Mouse (Mus musculus) intestine, postnatal 0 days (tissue): ENCODE results near the gene Il17rc. TPM values are rescaled to one million over a fixed set of nuclear protein-coding genes. Genes with fewer than 3 reads are reported as not detected.
A peak's percentile ranks its signal among the peaks of the same experiment; 100 is the strongest.

Source experiments
- ATAC-seq: fragments of 200-750 bp; cut with Nextera tagmentation; 2 replicates; pipeline ENCODE4 v1.8.0; 2017; ENCODE audit warnings: mild to moderate bottlenecking, moderate TSS enrichment, moderate library complexity
- H3K27ac ChIP-seq: fragments of 300-500 bp; sonication (generic); 2 replicates; pipeline ENCODE4 v1.5.1; 2014; ENCODE audit warnings: mild to moderate bottlenecking, low read depth, low read length, moderate library complexity
- H3K27me3 ChIP-seq: fragments of 300-500 bp; sonication (generic); replicated peaks from 2 replicates; pipeline ENCODE4 v1.6.1; 2014; ENCODE audit warnings: low read length, mixed read lengths; ENCODE audit not compliant: control insufficient read depth, insufficient read depth
- H3K36me3 ChIP-seq: fragments of 300-500 bp; sonication (generic); 2 replicates; pipeline ENCODE4 v1.6.1; 2014; ENCODE audit warnings: mild to moderate bottlenecking, moderate library complexity; ENCODE audit not compliant: control insufficient read depth, insufficient read depth
- H3K4me1 ChIP-seq: fragments of 300-500 bp; sonication (generic); replicated peaks from 2 replicates; pipeline ENCODE4 v1.6.1; 2014; ENCODE audit warnings: antibody characterized with exemption, low read length, mixed read lengths; ENCODE audit not compliant: control insufficient read depth, insufficient read depth
- H3K4me2 ChIP-seq: fragments of 300-500 bp; sonication (generic); replicated peaks from 2 replicates; pipeline ENCODE4 v1.6.1; 2014; ENCODE audit warnings: low read depth, mild to moderate bottlenecking, moderate library complexity
- H3K4me3 ChIP-seq: fragments of 300-500 bp; sonication (generic); 2 replicates; pipeline ENCODE4 v1.5.1; 2014; ENCODE audit warnings: low read depth, low read length
- H3K9ac ChIP-seq: fragments of 300-500 bp; sonication (generic); 2 replicates; pipeline ENCODE4 v1.6.1; 2014; ENCODE audit warnings: mild to moderate bottlenecking, low read depth, low read length
- H3K9me3 ChIP-seq: fragments of 300-500 bp; sonication (generic); 2 replicates; pipeline ENCODE4 v1.6.1; 2016; ENCODE audit warnings: mixed run types; ENCODE audit not compliant: control insufficient read depth
- CTCF ChIP-seq: sonication (generic); IDR thresholded peaks from 2 replicates; pipeline ENCODE4 v1.5.1; 2016; ENCODE audit warnings: low read depth, mild to moderate bottlenecking, control low read depth, antibody characterized with exemption, moderate library complexity
- WGBS: fragments of 180-500 bp; shearing (Covaris S2); extraction: QIAGEN DNeasy Blood & Tissue Kit; methylation state at CpG from one replicate; pipeline ENCODE4 v1.1.7; 2014; 5-methylcytosine and 5-hydroxymethylcytosine counted together
- microRNA-seq: library from miRNA; unstranded; fragments of <30 nt; microRNA quantifications from one replicate; pipeline ENCODE4, GENCODE M21; 2016
- polyA plus RNA-seq: library from polyadenylated mRNA; unstranded; fragments of >200 nt; fragmentation: Nextera tagmentation; extraction: Ambion mirVana; gene quantifications from 2 replicates; pipeline ENCODE4 v1.2.1, GENCODE M21; 2015

Gene Il17rc
- polyA plus RNA-seq, 1 experiment from 2014 or later = 16.5 TPM

- Histone ChIP-seq H3K4me1 (no peaks in the 10 kb centered on the region), H3K9me3 (no peaks in the 10 kb centered on the region), H3K4me2 (no peak overlapping the region), H3K9ac (no peak overlapping the region), H3K4me3 (no peak overlapping the region), H3K27ac (no peak overlapping the region), H3K27me3 (no peaks in the 10 kb centered on the region), H3K36me3 (peaks cover 44% of the 10 kb centered on the region)
- no peak for TF ChIP-seq CTCF
- ATAC-seq = no peak; the same call in 1 of the 2 replicates
- 71% methylated on average over 8 of the region's 8 CpGs for WGBS
Measured at GRCm38 (mm10) chr6:113523420-113523819, 52.2 kb downstream of the Il17rc start.

DNA sequence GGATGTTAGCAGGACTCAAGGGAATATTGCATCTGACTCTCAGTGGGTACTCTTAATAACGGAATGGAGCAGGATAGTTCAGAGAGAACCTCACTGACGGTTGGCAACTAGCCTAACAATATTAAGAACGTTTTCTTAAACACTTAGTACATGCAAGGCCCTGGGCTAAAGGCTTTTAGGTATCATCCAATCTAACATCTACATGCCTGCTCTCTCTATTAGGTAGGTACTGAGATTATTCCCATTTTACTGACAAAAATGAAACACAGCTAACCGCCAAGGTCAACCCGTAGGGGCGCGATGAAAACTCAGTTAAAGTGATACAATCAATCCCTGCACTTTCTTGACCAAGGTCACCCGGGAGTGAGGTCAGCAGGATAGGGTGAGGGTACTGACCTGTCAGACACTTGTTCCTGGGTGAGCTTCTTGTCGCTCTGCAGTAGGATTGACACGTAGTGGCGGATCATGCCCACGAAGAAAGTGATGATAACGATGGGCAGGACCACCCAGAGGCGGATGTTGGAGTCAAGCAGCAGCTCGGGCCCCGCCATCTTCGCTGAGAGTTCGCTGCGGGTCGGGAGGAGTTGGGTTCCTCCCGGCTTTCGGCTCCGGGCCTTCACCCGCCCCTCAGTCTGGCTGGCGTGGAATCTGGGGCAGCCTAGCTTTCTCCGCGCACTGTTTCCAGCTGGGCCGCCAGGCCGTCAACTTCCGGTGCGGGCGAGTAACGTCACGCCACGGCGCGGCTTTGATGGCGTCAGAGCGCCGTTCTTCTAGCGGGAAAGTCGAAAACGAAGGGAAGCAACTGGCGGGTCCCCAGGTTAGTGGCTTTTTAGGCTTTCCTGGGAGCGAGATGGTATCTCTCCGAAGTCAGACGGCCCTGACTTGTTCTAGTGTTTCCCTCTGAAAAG lies 60.0 kb downstream of the Il17rc start, which contains the start of the genes Emc3 and Fancd2:
TSS of gene Emc3 (minus strand) at position 721 of the 908 bp plus-strand sequence.
TSS of gene Fancd2 (plus strand) at position 751 of the 908 bp plus-strand sequence.
- TF ChIP-seq CTCF = no peak
- ATAC-seq = peak; percentile 81
- Histone ChIP-seq H3K36me3 (peaks cover 4% of the 10 kb centered on the region; the same call in 1 of the 2 replicates), H3K4me3 (peak within 1 kb of the TSS; percentile 93), H3K27me3 (no peaks in the 10 kb centered on the region), H3K27ac (peak within 1 kb of the TSS; percentile 57), H3K4me2 (peak within 1 kb of the TSS; percentile 69), H3K9me3 (no peaks in the 10 kb centered on the region), H3K9ac (peak within 1 kb of the TSS; percentile 81), H3K4me1 (no peaks in the 10 kb centered on the region)
- WGBS = under 1% methylated on average over 47 of the region's 47 CpGs

DNA sequence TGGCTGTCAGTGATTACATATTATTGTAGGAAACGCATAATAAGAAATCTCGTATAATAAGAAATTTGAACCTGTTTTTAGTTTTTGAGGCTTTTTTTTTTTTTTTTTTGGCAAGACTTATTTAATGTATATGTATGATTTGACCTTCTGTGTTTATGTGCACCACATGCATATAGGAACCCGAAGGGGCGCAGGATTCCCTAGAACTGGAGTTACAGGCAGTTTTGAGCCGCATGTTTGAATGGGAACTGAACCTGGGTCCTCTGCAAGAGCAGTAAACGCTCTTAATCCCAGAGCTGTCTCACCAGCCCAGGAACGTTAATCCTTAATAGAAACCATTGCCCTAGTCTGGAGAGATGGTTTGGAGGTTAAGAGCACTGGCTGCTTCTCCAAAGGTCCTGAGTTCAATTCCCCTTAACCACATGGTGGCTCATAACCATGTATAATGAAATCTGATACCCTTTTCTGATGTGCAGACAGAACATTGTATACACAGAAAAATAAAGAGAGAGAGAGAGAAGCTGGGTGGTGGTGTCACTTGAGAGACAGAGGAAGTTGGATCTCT lies 60.7 kb downstream of the Il17rc start:
- H3K4me3 ChIP-seq = peak overlapping the region; percentile 93
- no peaks in the 10 kb centered on the region for H3K27me3 ChIP-seq
- H3K9me3 ChIP-seq = no peaks in the 10 kb centered on the region
- 5% methylated on average over 7 of the region's 7 CpGs for WGBS
- H3K4me1 ChIP-seq = no peaks in the 10 kb centered on the region
- H3K9ac ChIP-seq = peak overlapping the region; percentile 81
- TF ChIP-seq CTCF = no peak
- peak overlapping the region; percentile 69 for H3K4me2 ChIP-seq
- no peak for ATAC-seq
- H3K36me3 ChIP-seq = 0 out of 2 replicates have a peak, but pooled peaks cover 6% of the 10 kb centered on the region
- H3K27ac ChIP-seq = peak overlapping the region; percentile 57; the same call in 1 of the 2 replicates

Small RNA genes within 50 kb of the gene (microRNA-seq; reads per million reads assigned to microRNA genes)
- gene Gm23365 (not detected), gene Gm24387 (not detected)

Other genes with a start within 250 kb of the Il17rc start
- gene Mtmr14, start 233.6 kb upstream of the Il17rc start, polyA plus RNA-seq = 31.5 and 37.2 TPM in 2 replicates
- not detected in 2 replicates for gene Cpne9, start 189.1 kb upstream of the Il17rc start, polyA plus RNA-seq
- gene Brpf1, start 164.3 kb upstream of the Il17rc start, polyA plus RNA-seq = 7.3 and 8.3 TPM in 2 replicates
- gene Ogg1, start 144.5 kb upstream of the Il17rc start, polyA plus RNA-seq = 8.0 and 9.7 TPM in 2 replicates
- gene Camk1, start 127.4 kb upstream of the Il17rc start, polyA plus RNA-seq = 35.9 and 37.0 TPM in 2 replicates
- gene Tada3, start 93.5 kb upstream of the Il17rc start, polyA plus RNA-seq = 19.7 and 23.5 TPM in 2 replicates
- 409 and 418 TPM in 2 replicates for gene Arpc4, start 93.3 kb upstream of the Il17rc start, polyA plus RNA-seq
- gene Ttll3, start 82.2 kb upstream of the Il17rc start, polyA plus RNA-seq = 1.4 and 1.6 TPM in 2 replicates
- gene Rpusd3, start 52.1 kb upstream of the Il17rc start, polyA plus RNA-seq = 21.5 and 23.9 TPM in 2 replicates
- 231 and 259 TPM in 2 replicates for gene Cidec, start 35.7 kb upstream of the Il17rc start, polyA plus RNA-seq
- 44.9 and 48.8 TPM in 2 replicates for gene Jagn1, start 28.9 kb upstream of the Il17rc start, polyA plus RNA-seq
- 2.2 and 2.3 TPM in 2 replicates for gene Il17re, start 12.9 kb upstream of the Il17rc start, polyA plus RNA-seq
- 8.5 and 9.7 TPM in 2 replicates for gene Creld1, start 11.9 kb downstream of the Il17rc start, polyA plus RNA-seq
- gene Prrt3, start 30.5 kb downstream of the Il17rc start, polyA plus RNA-seq = 0.47 and 0.52 TPM in 2 replicates
- gene Emc3, start 60.2 kb downstream of the Il17rc start, polyA plus RNA-seq = 77.2 and 77.9 TPM in 2 replicates
- 1.4 and 1.7 TPM in 2 replicates for gene Fancd2, start 60.3 kb downstream of the Il17rc start, polyA plus RNA-seq
- 0.33 TPM in 1 of 2 replicates, not detected in the other for gene Fancd2os, start 129.3 kb downstream of the Il17rc start, polyA plus RNA-seq
- gene Brk1, start 133.3 kb downstream of the Il17rc start, polyA plus RNA-seq = 185 and 187 TPM in 2 replicates
- gene Vhl, start 152.5 kb downstream of the Il17rc start, polyA plus RNA-seq = 18.4 and 20.6 TPM in 2 replicates
- gene Irak2, start 167.0 kb downstream of the Il17rc start, polyA plus RNA-seq = 21.2 and 26.1 TPM in 2 replicates
- 1.1 and 1.5 TPM in 2 replicates for gene Tatdn2, start 225.6 kb downstream of the Il17rc start, polyA plus RNA-seq
- 139 and 148 TPM in 2 replicates for gene Ghrl, start 248.5 kb downstream of the Il17rc start, polyA plus RNA-seq